Mouse (Mus musculus): ENCODE results near the gene Tspan3. TPM values are rescaled to one million over a fixed set of nuclear protein-coding genes. Genes with fewer than 3 reads are reported as not detected.

Gene Tspan3
- 64.5 and 88.9 TPM in 2 replicates for polyA plus RNA-seq (2012; rRNA removed)

DNA sequence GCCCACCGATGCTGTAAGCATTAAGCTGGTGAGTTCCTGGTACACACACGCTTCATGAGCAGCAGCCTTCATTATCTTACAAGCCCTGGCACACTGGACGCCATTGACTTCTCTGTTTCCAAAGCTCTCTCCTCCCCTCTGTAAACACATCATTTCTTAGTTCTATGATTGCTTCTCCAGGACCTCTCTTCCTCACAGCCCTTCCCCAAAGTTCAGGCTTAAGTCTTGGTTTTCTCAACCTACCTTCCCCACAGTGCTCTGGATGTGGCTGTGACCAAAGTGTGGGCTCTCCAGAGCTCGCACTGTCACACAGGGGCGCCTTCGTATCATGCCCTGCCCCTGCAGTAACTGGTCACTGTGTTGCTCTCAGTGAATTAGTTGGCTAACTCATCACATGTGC is at the start of gene Tspan3:
Gene Tspan3, minus strand, starts transcription at position 101 of the 400 bp plus-strand sequence.

DNA sequence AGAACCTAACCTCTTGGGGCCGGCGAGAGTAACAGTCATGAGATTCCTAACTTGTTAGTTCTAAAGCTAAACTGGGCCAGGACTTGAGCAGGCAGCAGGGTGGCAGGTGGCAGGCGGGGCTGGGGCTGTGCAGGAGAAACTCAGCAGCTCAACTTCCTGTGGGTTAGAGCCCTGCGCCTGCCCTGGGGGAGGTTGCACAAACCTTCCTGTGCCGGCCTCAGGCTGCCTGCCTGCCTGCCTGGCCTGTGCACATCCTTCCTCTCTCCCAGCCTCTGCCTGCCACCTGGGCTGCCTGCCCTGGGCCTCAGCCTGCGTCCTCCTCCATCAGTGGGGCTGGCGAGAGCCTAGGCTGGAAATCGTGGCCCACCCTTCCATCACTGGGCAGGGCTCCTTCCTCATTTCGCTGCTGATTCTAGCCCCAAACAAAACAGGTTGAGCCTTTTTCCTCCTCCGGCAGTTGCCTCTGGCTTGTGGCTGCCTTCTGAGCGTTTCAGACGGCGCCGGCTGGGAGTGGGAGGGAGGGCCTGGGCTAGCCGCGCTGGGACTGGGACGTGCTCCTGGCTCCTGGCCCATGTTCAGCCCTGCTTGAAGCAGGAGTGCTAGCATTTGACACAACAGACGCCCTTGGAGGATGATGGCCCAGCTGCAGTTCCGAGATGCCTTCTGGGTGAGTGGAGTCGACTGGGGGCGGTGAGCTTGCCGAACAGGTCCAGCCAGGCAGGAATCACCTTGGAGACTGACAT is 75.3 kb downstream of the Tspan3 start, which contains the start of gene Pstpip1:
Gene Pstpip1, plus strand, starts transcription at position 185 of the 743 bp plus-strand sequence.

Other genes starting within 250 kb of the Tspan3 start
- gene Scaper, start 227.4 kb downstream of the Tspan3 start, polyA plus RNA-seq (2012; rRNA removed): 2.0 and 2.3 TPM in 2 replicates
- gene 4930563M21Rik, start 154.9 kb downstream of the Tspan3 start, polyA plus RNA-seq (2012; rRNA removed): not detected in 2 replicates
- 24.2 and 67.8 TPM in 2 replicates for gene Rcn2, start 123.6 kb downstream of the Tspan3 start, polyA plus RNA-seq (2012; rRNA removed)
- gene Pstpip1, start 75.5 kb downstream of the Tspan3 start, polyA plus RNA-seq (2012; rRNA removed): 9.0 TPM in 2 replicates

Data from stomach, adult 2 months (tissue).